Mouse (Mus musculus) embryonic fibroblast, embryonic 13.5 days (primary cell): Measurements from ENCODE around the gene Hmg20b.

Source experiments
- CTCF ChIP-seq: IDR thresholded peaks from 2 replicates; pipeline ENCODE4 v1.5.1; 2011; ENCODE audit warnings: mild to moderate bottlenecking, control low read depth, low read length, moderate library complexity, borderline replicate concordance; ENCODE audit not compliant: insufficient read depth
- POLR2A ChIP-seq: IDR thresholded peaks from 2 replicates; pipeline ENCODE4 v1.6.1; 2011; ENCODE audit warnings: low read depth, mild to moderate bottlenecking, control low read depth, low read length, moderate library complexity

- TF ChIP-seq POLR2A (no peak), CTCF (no peak)
Observed at GRCm38 (mm10) chr10:81344421-81345161, 5.7 kb downstream of the Hmg20b start.
